ENCODE assay signal across 8 mouse cellular contexts in genomic region chr7:122459203-122459965, GRCm38 (mm10).
DNase-seq lines count a peak whose midpoint lies in the region; ATAC-seq and TF ChIP-seq lines count a peak whose summit lies in the region.

No protein-coding gene starts in this region.

- H3K27me3 ChIP-seq in embryonic facial prominence, embryonic 11.5 days (ENCODE audit: control insufficient read depth, insufficient read depth, low read length): no peaks in the 10 kb centered on the region
- H3K27me3 ChIP-seq in heart, adult 2 months (ENCODE audit: control insufficient read depth, insufficient read depth, low read length): no peaks in the 10 kb centered on the region
- peaks cover 7% of the 10 kb centered on the region; the same call in 1 of the 2 replicates for H3K27me3 ChIP-seq in kidney, embryonic 15.5 days
- H3K27me3 ChIP-seq in liver, adult 2 months (ENCODE audit: control insufficient read depth, insufficient read depth, low read length): no peaks in the 10 kb centered on the region

- intact Hi-C loops in heart, adult 2 months (cut with DNase I): loop anchor here (1.0 kb wide), 1 partner anchor 208 kb away; no protein-coding TSS in a partner anchor

- no peak overlapping the region for H3K4me2 ChIP-seq in embryonic facial prominence, embryonic 11.5 days (ENCODE audit: low read depth, low read length)
- H3K4me2 ChIP-seq in kidney, embryonic 15.5 days: no peak overlapping the region

- H3K9ac ChIP-seq in embryonic facial prominence, embryonic 11.5 days (replicated peaks; ENCODE audit: low read length): no peak overlapping the region
- H3K9ac ChIP-seq in heart, adult 2 months (ENCODE audit: low read depth, low read length): no peak overlapping the region
- H3K9ac ChIP-seq in kidney, embryonic 15.5 days: no peak overlapping the region
- no peak overlapping the region for H3K9ac ChIP-seq in liver, adult 2 months (ENCODE audit: low read depth, low read length)

- H3K36me3 ChIP-seq in embryonic facial prominence, embryonic 11.5 days (replicated peaks; ENCODE audit: control insufficient read depth, insufficient read depth, low read depth, low read length): no peaks in the 10 kb centered on the region
- no peaks in the 10 kb centered on the region for H3K36me3 ChIP-seq in heart, adult 2 months (ENCODE audit: control insufficient read depth, insufficient read depth, low read length)
- no peaks in the 10 kb centered on the region for H3K36me3 ChIP-seq in kidney, embryonic 15.5 days
- H3K36me3 ChIP-seq in liver, adult 2 months (ENCODE audit: control insufficient read depth, insufficient read depth, low read length): no peaks in the 10 kb centered on the region

- TF ChIP-seq CTCF in heart, adult 2 months (IDR thresholded peaks at IDR 0.05): peak; percentile 95
- peak; percentile 85 for TF ChIP-seq CTCF in liver, adult 2 months (IDR thresholded peaks at IDR 0.05; ENCODE audit: low read depth, low read length)

- no peak for TF ChIP-seq POLR2A in heart, adult 2 months (IDR thresholded peaks at IDR 0.05; ENCODE audit: insufficient read depth, low read depth, low read length)
- TF ChIP-seq POLR2A in liver, adult 2 months (IDR thresholded peaks at IDR 0.05; ENCODE audit: extremely low read depth, insufficient read depth, low read length): no peak

- peak; percentile 82 for TF ChIP-seq EP300 in heart, adult 2 months (IDR thresholded peaks at IDR 0.05; ENCODE audit: insufficient read depth, low read depth, low read length)

- H3K79me2 ChIP-seq in heart, adult 2 months (replicated peaks; ENCODE audit: control insufficient read depth, insufficient read depth, low read length): no peaks in the 10 kb centered on the region
- no peaks in the 10 kb centered on the region for H3K79me2 ChIP-seq in liver, adult 2 months (ENCODE audit: control insufficient read depth, insufficient read depth, low read length)

- DNase-seq in A20 (ENCODE audit: low read depth, low spot score): peak; percentile 72
- peak; percentile 83 for DNase-seq in adrenal gland, postnatal 25 days
- peak; percentile 93 for DNase-seq in embryonic facial prominence, embryonic 11.5 days (ENCODE audit: low spot score)
- peak; percentile 70 to 84 for DNase-seq in heart, adult 2 months
- peak; percentile 52 for DNase-seq in liver, adult 2 months (ENCODE audit: extremely low read depth, low read depth, low spot score)
- peak; percentile 68 to 73 for DNase-seq in spleen, postnatal 36 days (ENCODE audit: low spot score in 2 of 2)

- H3K27ac ChIP-seq in embryonic facial prominence, embryonic 11.5 days (replicated peaks; ENCODE audit: low read depth, low read length): no peak overlapping the region
- H3K27ac ChIP-seq in heart, adult 2 months: no peak overlapping the region
- no peak overlapping the region for H3K27ac ChIP-seq in kidney, embryonic 15.5 days
- H3K27ac ChIP-seq in liver, adult 2 months (replicated peaks; ENCODE audit: insufficient read depth, low read depth, low read length): no peak overlapping the region

- no peak overlapping the region for H3K4me3 ChIP-seq in embryonic facial prominence, embryonic 11.5 days (ENCODE audit: low read depth, low read length)
- no peak overlapping the region for H3K4me3 ChIP-seq in heart, adult 2 months
- no peak overlapping the region for H3K4me3 ChIP-seq in kidney, embryonic 15.5 days (replicated peaks)
- H3K4me3 ChIP-seq in liver, adult 2 months (ENCODE audit: insufficient read depth, low read depth, low read length): no peak overlapping the region

- no peaks in the 10 kb centered on the region for H3K4me1 ChIP-seq in embryonic facial prominence, embryonic 11.5 days (ENCODE audit: control insufficient read depth, insufficient read depth, low read length)
- no peaks in the 10 kb centered on the region for H3K4me1 ChIP-seq in heart, adult 2 months (ENCODE audit: control insufficient read depth, insufficient read depth, low read length)
- no peaks in the 10 kb centered on the region for H3K4me1 ChIP-seq in kidney, embryonic 15.5 days
- no peaks in the 10 kb centered on the region for H3K4me1 ChIP-seq in liver, adult 2 months (ENCODE audit: control insufficient read depth, insufficient read depth, low read length)

- 0 out of 2 replicates have a peak, but pooled peaks have one; percentile 49 for ATAC-seq in embryonic facial prominence, embryonic 11.5 days (replicated peaks; ENCODE audit: insufficient number of reproducible peaks, low FRiP score, low TSS enrichment, low read depth)
- ATAC-seq in kidney, embryonic 15.5 days (replicated peaks; ENCODE audit: low FRiP score): 0 out of 2 replicates have a peak, but pooled peaks have one; percentile 56
- ATAC-seq in monocyte, adult 5-6 weeks (replicated peaks; ENCODE audit: insufficient number of reproducible peaks, low FRiP score, low TSS enrichment, poor library complexity, severe bottlenecking): peak; percentile 64

- WGBS in embryonic facial prominence, embryonic 11.5 days: 74% methylated on average over 9 of the region's 9 CpGs
- 61% methylated on average over 9 of the region's 9 CpGs for WGBS in heart, adult 2 months
- 73% methylated on average over 9 of the region's 9 CpGs for WGBS in kidney, embryonic 15.5 days
- 42% methylated on average over 9 of the region's 9 CpGs for WGBS in liver, adult 2 months

- H3K9me3 ChIP-seq in embryonic facial prominence, embryonic 11.5 days (replicated peaks; ENCODE audit: control insufficient read depth, low read length): no peaks in the 10 kb centered on the region
- H3K9me3 ChIP-seq in kidney, embryonic 15.5 days (replicated peaks): no peaks in the 10 kb centered on the region
